Mouse (Mus musculus) lung, postnatal 0 days (tissue): ENCODE measurements around the gene Tmem163. TPM values are rescaled to one million over a fixed set of nuclear protein-coding genes. Genes with fewer than 3 reads are reported as not detected.

ENCODE experiments used
- ATAC-seq: fragments of 200-750 bp; cut with Nextera tagmentation; 2 replicates; pipeline ENCODE4 v1.8.0; 2017; ENCODE audit warnings: moderate library complexity
- DNase-seq: peaks from one replicate; pipeline ENCODE4 v3.0.0-alpha.2; 2016; ENCODE audit warnings: low spot score
- H3K27ac ChIP-seq: fragments of 300-500 bp; sonication (generic); 2 replicates; pipeline ENCODE4 v1.5.1; 2014; ENCODE audit warnings: antibody characterized with exemption, mild to moderate bottlenecking, low read length, mixed read lengths
- H3K27me3 ChIP-seq: fragments of 300-500 bp; sonication (generic); replicated peaks from 2 replicates; pipeline ENCODE4 v1.6.1; 2014; ENCODE audit warnings: low read length, mixed read lengths; ENCODE audit not compliant: insufficient read depth
- H3K36me3 ChIP-seq: fragments of 300-500 bp; sonication (generic); 2 replicates; pipeline ENCODE4 v1.6.1; 2014; ENCODE audit warnings: low read length, mixed read lengths; ENCODE audit not compliant: insufficient read depth
- H3K4me1 ChIP-seq: fragments of 300-500 bp; sonication (generic); 2 replicates; pipeline ENCODE4 v1.6.1; 2014; ENCODE audit warnings: antibody characterized with exemption, low read depth, low read length, mixed read lengths; ENCODE audit not compliant: insufficient read depth
- H3K4me2 ChIP-seq: fragments of 300-500 bp; sonication (generic); replicated peaks from 2 replicates; pipeline ENCODE4 v1.6.1; 2014; ENCODE audit warnings: low read depth, mild to moderate bottlenecking, low read length, moderate library complexity, mixed read lengths
- H3K4me3 ChIP-seq: fragments of 300-500 bp; sonication (generic); 2 replicates; pipeline ENCODE4 v1.5.1; 2014; ENCODE audit warnings: low read depth, low read length
- H3K9ac ChIP-seq: fragments of 300-500 bp; sonication (generic); replicated peaks from 2 replicates; pipeline ENCODE4 v1.6.1; 2014; ENCODE audit warnings: low read depth, mild to moderate bottlenecking
- H3K9me3 ChIP-seq: fragments of 300-500 bp; sonication (generic); 2 replicates; pipeline ENCODE4 v1.6.1; 2016; ENCODE audit warnings: low read length, mixed read lengths
- CTCF ChIP-seq: IDR thresholded peaks from 2 replicates; pipeline ENCODE4 v1.5.1; 2016; ENCODE audit warnings: antibody characterized with exemption, mild to moderate bottlenecking
- EP300 ChIP-seq: IDR thresholded peaks from 2 replicates; pipeline ENCODE4 v1.6.1; 2016; ENCODE audit warnings: antibody characterized with exemption, mild to moderate bottlenecking, control low read depth
- WGBS: fragments of 180-500 bp; shearing (Covaris S2); extraction: QIAGEN DNeasy Blood & Tissue Kit; methylation state at CpG from one replicate; pipeline ENCODE4 v1.1.7; 2014; 5-methylcytosine and 5-hydroxymethylcytosine counted together
- polyA plus RNA-seq: library from polyadenylated mRNA; unstranded; fragments of >200 nt; fragmentation: Nextera tagmentation; extraction: Ambion mirVana; gene quantifications from 2 replicates; pipeline ENCODE4 v1.2.1, GENCODE M21; 2015

Gene Tmem163
- polyA plus RNA-seq, 1 experiment from 2014 or later = 20.0 TPM

DNA sequence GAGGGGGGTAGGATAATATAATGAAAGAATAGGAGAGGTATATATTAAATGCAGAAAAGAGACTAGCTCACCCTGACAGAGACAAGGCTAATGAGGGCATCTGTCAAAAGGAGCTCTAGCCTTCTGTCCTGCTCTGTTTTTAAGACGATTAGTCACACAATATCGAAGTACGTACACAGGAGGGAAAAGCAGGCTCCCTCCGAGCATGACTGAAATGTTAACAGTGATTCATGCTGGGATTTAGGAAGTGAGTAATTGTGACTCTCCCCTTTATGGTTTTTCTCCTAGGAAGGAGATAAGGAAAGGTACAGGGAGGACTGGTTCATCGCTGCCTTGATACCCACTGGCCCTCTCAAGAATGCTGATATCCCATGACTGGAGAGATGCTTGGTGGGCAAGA, 57.0 kb downstream of the Tmem163 start:
- no peaks in the 10 kb centered on the region for H3K4me1 ChIP-seq
- no peak for DNase-seq
- H3K4me3 ChIP-seq = no peak overlapping the region
- no peak for ATAC-seq
- no peaks in the 10 kb centered on the region for H3K9me3 ChIP-seq
- H3K4me2 ChIP-seq = no peak overlapping the region
- no peak overlapping the region for H3K9ac ChIP-seq
- H3K27ac ChIP-seq = no peak overlapping the region
- H3K27me3 ChIP-seq = no peaks in the 10 kb centered on the region
- no peaks in the 10 kb centered on the region for H3K36me3 ChIP-seq
- WGBS = 80% methylated on average over 5 of the region's 5 CpGs
- TF ChIP-seq CTCF (no peak), EP300 (no peak)

DNA sequence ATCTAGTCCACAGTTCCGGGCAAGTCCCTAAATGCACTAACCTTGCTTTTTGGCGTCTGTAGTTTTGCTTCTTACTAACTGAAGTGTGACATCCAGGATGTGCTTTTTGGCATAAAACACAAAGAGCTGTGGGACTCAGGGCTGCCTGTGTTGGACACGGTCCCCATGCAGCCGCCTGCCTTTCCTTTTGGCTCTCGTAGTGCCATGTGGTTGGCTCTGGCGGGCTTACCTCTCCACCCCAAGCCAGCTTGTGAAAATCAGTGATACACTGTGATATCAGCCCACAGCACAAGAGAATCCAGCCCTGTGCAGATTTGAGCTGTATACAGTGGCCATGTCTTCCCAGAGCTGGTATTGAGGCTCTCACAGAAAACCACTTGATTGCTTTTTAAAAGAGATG, 60.3 kb downstream of the Tmem163 start:
- 62% methylated on average over 6 of the region's 6 CpGs for WGBS
- H3K27ac ChIP-seq = no peak overlapping the region
- DNase-seq (no peak), ATAC-seq (no peak)
- H3K4me3 ChIP-seq = no peak overlapping the region
- H3K4me2 ChIP-seq = no peak overlapping the region
- no peaks in the 10 kb centered on the region for H3K36me3 ChIP-seq
- TF ChIP-seq CTCF (no peak), EP300 (no peak)
- H3K4me1 ChIP-seq = no peaks in the 10 kb centered on the region
- H3K9me3 ChIP-seq = no peaks in the 10 kb centered on the region
- H3K27me3 ChIP-seq = no peaks in the 10 kb centered on the region
- no peak overlapping the region for H3K9ac ChIP-seq

DNA sequence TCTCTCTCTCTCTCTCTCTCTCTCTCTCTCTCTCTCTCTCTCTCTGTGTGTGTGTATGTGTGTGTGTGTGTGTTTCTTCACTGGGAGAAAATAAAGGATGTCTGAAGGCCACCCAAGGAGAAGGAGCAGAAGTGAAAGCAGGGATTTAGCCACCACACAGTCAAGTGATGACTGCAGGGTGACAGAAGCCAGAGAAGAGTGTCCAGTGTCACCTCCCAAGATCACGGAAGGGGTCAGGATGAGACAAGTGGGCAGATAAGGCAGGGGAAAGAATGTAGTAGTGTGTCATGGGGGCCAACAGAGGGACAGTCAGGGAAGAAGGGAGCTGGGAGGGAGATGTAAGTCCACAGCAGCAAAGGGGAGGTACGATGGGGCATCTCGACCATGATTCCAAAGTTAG, 69.0 kb downstream of the Tmem163 start:
- no peaks in the 10 kb centered on the region for H3K36me3 ChIP-seq
- DNase-seq (peak; percentile 34), ATAC-seq (peak; percentile 51)
- no peak overlapping the region for H3K9ac ChIP-seq
- H3K4me3 ChIP-seq = no peak overlapping the region
- no peaks in the 10 kb centered on the region for H3K27me3 ChIP-seq
- H3K27ac ChIP-seq = no peak overlapping the region
- TF ChIP-seq EP300 (no peak), CTCF (no peak)
- WGBS = 48% methylated on average over 3 of the region's 3 CpGs
- no peaks in the 10 kb centered on the region for H3K4me1 ChIP-seq
- H3K9me3 ChIP-seq = no peaks in the 10 kb centered on the region
- H3K4me2 ChIP-seq = no peak overlapping the region

DNA sequence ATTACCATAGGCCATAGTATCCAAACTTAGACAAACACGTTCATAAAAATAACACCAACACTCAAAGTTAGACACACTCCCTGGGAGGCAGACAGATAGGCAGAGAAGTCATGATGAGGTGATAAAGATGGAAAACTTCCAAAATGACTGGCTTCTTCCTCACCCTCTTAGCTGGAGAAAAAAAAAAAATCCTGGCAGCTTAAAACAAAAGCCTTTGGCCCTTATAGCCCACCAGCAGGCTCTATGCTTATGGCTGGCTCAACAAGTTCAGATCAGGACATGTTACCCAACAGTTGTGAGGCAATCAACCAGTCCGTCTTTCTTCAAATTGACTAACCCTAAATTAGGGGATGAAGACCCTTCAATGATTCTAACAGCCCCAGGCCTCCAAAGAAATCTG, 69.5 kb downstream of the Tmem163 start:
- ATAC-seq (peak; percentile 76), DNase-seq (peak; percentile 82)
- no peaks in the 10 kb centered on the region for H3K36me3 ChIP-seq
- H3K9me3 ChIP-seq = no peaks in the 10 kb centered on the region
- H3K9ac ChIP-seq = no peak overlapping the region
- H3K4me3 ChIP-seq = no peak overlapping the region
- peak; percentile 39; the same call in 1 of the 2 replicates for TF ChIP-seq EP300
- no peak for TF ChIP-seq CTCF
- 43% methylated on average over 2 of the region's 2 CpGs for WGBS
- no peak overlapping the region for H3K27ac ChIP-seq
- no peaks in the 10 kb centered on the region for H3K4me1 ChIP-seq
- no peak overlapping the region for H3K4me2 ChIP-seq
- H3K27me3 ChIP-seq = no peaks in the 10 kb centered on the region

DNA sequence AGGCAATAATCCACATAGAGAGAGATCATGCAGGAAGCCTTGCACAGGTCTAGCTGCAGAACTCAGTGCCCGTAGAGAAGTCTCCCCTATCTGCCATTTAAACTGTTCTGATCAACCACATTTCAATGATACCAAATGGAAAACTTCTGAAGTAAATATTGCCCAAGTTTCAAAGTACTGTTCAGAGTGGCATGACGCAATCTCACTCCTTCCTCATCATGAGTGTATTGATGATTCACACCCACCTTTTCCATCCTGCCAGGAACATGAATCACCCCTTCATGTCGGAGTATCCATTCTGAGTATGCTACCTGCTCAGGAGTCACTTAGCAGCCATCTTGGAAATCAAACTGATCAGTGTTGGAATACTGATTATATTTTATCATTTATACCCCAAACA, 71.0 kb downstream of the Tmem163 start:
- Histone ChIP-seq H3K9me3 (no peaks in the 10 kb centered on the region), H3K9ac (no peak overlapping the region), H3K4me3 (no peak overlapping the region), H3K27ac (no peak overlapping the region), H3K4me2 (no peak overlapping the region), H3K36me3 (no peaks in the 10 kb centered on the region), H3K27me3 (no peaks in the 10 kb centered on the region), H3K4me1 (no peaks in the 10 kb centered on the region)
- peak; percentile 29; the same call in 1 of the 2 replicates for ATAC-seq
- DNase-seq = peak; percentile 73
- TF ChIP-seq EP300 = peak; percentile 89
- no peak for TF ChIP-seq CTCF
- 70% methylated on average over 3 of the region's 3 CpGs for WGBS

DNA sequence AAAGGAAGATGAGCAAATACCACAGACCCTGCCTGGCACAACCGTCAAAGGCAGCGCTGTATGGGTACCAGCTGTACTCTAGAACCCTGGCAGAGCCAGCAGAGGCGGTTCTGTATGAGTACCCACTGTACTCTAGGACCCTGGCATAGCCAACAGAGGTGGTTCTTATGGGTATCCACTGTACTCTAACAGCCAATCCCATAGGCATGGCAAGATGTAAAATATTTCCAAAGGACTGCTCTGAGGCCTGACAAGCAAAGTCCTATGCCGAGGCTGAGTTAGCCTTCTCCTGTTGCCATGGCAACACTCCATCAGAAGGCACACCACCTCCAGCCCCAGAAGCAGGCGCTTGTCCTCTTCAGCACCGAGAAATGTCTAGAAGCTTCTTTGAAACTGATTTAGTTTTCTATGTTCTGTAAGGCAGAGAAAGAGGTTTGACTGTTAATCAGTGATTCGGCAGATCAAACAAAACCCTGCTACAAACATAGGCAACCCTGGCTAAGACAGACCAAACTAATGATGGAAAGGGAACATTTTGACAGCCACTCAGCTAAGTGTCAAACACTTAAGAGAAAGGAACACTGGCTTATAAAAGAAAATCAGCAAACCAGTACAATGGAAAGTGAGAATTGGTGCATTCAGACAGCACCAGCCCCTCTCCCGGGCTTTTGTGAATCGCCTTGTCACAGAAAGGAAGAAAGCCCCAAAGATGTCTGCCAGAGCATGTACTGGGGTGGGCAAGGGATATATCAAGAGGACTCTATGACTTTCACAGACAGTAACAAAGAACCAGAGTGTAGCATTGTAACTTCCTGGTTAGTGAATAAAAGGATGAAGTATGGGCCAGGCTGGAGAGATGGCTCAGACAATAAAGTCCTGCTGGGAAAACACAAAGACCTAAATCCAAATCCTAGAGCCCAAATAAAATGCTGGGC, 75.4 kb downstream of the Tmem163 start:
- DNase-seq (peak; percentile 18), ATAC-seq (peak; percentile 12; the same call in 1 of the 2 replicates)
- 65% methylated on average over 9 of the region's 9 CpGs for WGBS
- Histone ChIP-seq H3K4me1 (no peaks in the 10 kb centered on the region), H3K27me3 (no peaks in the 10 kb centered on the region), H3K27ac (no peak overlapping the region), H3K9ac (no peak overlapping the region), H3K36me3 (no peaks in the 10 kb centered on the region), H3K9me3 (no peaks in the 10 kb centered on the region), H3K4me3 (no peak overlapping the region), H3K4me2 (no peak overlapping the region)
- TF ChIP-seq CTCF = no peak
- TF ChIP-seq EP300 = no peak
